Mouse (Mus musculus): ENCODE measurements at regions not wholly inside any gene's neighbourhood (a gene's known extent, or its start where the extent isn't known, plus 50 kb on each side); places are given as distances from the start of the nearest gene placed in this dataset.
A peak's percentile ranks its signal among the peaks of the same experiment; 100 is the strongest.

DNA sequence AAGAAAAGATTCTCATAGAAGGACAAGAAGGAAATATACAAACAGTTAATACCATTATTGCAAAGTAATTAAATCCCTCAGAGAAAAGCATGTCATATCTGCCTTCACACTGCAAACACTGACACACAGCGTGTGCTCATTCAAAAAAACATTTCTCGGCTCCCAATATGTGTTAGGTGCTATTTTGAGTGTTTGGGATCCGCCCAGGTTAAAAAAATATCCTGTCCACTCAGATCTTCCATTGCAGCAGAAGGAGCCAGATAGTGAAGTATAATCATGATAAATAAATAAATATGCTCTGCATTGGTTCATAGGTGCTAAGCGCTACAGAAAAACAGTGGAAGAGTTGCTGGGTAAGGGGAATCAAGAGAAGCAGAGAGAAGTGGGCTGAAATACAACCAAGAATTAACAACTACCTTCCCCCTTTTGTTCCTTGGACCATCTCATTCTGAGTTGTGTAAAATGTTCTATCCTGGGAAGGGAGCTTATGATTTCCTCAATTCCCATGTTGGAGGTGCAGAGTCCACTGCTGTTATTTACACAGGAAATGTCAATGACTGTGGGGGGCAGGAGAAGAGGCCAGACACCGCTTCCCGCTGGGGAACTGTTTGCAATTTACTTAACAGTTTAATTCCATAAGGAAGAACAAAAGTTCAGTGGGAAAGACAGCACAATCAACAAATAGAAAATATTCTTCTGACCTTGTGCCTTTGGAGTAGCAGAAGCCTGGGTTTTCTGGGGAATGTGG is 139.9 kb downstream of the Tle1 start:
- peak; percentile 13 for DNase-seq

GRCm38 (mm10) chr4:72049638-72050454 is 150.9 kb downstream of the Tle1 start:
- DNase-seq: no peak

- DNase-seq: no peak
Measured at GRCm38 (mm10) chr4:72022152-72022551, 178.6 kb downstream of the Tle1 start.

- peak; percentile 19 for DNase-seq
Measured at GRCm38 (mm10) chr4:72014221-72014850, 186.4 kb downstream of the Tle1 start.

DNA sequence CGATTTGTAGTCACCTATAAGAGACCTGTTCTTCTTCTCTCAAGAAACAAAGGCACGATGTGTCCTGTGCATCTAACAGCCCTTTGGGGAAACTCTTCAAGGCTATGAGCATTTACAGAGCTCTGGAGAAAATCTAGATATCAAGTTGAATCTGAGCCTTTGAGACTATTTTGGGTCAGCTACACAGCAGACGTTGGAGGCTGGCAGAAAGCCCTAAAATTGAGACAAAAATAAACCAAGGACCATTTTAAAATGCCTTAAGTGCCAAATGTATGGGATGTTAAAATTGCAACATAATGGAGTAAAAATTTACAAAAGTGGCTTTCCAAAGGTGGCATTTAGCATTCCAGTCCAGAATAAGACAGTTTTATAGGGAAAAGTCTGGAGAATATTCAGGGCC is 187.1 kb downstream of the Tle1 start:
- DNase-seq: peak; percentile 8

DNA sequence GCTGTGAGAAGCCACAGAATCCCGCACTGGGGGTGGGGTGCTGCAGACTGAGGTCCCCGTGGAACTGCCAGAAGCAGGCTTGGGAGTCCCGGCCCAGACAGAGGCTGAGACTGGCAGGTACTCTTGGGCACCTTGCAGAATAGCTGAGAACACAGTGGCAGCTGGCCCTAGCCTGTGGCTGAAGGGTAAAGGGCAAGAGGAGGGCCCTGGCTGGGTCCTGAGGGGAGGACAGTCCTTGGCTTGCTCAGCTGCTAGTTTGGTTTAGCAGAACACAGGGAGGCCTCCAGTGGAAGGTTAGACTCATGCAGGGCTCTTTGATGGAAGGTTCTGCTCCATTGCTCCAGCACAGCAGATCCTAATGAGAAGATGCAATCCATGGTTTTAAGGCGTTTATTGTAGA is 190.4 kb downstream of the Tle1 start:
- peak; percentile 6 for DNase-seq

DNA sequence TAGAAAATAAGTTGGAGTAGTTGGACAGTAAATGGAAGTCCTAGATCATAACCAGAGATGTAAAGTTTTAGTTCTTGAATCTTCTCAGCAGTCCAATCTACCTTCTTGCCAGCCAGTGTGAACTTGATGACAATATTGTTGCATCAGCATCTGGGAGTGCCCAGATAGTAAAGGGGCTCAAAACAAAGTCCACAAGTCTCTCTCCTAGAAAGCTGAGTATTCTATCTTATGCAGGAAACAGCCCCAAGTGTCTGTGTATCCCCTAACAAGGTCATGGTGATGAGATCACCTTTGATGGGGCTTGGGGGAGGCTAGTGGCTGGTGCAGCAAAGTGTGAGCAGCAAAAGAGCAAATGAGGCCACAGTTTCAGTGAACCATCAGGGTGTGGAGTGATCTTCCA is 194.8 kb downstream of the Tle1 start:
- no peak for DNase-seq

DNA sequence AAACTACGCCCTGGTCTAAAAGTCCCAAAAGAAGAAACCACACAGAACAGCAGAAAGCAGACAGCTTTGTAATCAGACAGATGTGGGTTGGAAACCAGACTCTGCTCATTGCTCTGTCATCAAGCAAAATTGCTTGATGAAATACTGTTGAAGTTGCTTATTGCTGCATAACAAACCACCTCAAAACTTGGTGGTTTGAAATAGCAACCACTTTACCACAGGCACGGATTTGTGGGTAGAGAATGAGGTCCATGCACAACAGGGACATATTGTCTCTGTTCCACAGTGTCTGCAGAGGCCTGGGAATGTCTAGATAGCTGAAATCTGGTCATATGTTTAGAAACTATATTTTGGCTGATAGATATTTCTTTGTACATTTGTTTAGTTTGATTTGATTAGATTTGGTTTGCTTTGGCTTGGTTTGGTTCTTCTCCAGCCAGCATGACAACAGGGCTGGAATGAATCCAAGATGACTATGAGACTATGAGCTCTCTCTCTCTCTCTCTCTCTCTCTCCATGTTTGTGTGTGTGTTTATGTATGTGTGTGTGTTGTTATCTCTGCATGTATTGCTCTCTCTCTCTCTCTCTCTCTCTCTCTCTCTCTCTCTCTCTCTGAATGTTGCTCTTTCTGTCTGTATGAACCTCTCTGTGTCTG is 199.4 kb downstream of the Tle1 start:
- DNase-seq: no peak

DNA sequence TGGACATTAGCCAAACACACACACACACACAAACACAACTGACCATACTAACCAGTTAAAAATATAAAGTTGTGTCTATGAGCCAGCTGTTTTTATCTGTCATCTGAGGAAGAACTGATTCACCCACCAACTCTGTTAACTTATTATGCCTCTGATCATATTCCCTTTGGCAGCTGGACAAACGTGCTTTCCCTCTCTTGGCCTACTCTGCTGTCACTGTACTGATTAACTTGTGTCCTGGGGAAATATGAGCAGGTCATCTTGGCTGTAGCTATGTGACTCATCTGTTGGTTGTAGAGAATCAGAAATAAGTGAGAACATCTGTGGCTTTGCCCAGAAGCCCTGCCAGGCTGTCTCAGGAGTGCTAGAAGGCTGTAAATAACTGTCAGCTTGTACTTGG is 210.9 kb upstream of the Gm11232 start:
- peak; percentile 12 for DNase-seq

DNA sequence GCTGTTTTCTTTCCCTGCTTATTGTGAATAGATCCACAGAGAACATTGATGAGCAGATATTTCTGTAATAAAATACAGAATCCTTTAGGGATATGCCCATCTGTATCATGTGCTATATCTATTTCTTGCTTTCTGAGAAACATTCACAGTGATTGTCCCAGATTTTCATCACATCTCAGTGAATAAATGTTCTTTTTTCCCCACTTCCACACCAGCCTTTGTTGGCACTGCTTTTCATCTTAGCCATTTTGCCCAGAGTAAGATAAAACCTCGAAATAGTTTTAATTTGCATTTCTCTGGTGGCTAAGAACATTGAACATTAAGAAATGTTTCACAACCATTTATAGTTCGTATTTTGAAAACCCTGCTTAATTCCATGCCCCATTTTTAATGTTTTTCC is 195.7 kb upstream of the Gm11232 start:
- no peak for DNase-seq

DNA sequence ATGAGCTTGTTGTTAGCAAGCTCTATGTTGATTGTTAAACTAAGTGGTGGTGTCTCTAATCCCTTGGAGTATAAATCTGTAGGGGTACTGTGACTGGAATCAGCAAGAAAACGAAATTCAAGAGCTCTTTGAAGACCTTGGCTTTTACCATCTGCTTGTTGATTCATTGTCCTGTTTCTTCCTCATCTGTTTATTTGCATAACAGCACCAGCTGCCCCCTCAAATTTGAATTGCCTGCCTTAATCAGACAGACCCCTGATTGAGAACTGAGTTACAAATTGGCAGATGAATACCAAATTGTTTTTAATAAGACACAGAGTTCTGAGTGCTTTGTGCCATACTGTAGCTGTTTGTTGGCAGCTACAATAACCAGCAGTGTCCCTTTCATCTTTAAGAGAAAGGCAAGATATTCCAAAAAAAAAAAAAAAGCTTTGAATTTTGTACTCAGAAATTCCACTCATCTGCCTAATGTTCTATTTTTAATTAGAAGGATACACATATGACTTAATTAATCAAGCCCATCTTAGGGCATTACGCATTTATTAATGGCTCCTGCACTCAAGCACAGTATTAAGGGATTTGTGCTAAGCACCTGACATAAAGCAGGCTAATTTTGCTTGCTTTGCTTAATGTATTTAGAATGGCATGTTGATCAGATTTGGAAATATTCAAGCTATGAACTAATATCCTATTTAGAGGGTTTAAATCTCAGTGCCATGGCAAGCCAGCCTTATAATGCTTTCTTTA is 175.6 kb upstream of the Gm11232 start:
- DNase-seq: no peak

DNA sequence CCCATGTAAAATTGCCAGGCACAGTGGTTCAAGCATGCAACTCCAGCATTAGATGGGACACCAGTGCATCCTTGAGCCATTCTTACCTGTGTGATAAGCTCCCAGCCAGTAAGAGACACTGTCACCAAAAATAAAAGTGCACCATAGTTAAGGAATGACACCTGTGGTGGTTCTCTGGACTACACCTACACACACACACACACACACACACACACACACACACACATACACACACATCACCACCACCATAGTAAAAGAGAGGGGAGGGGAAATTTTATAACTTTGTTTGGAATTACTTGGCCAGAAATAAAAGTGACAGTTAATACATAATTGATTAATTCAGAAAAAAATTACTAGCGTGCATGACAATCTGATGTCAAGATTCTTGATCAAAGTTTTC is 175.1 kb upstream of the Gm11232 start:
- DNase-seq: no peak

DNA sequence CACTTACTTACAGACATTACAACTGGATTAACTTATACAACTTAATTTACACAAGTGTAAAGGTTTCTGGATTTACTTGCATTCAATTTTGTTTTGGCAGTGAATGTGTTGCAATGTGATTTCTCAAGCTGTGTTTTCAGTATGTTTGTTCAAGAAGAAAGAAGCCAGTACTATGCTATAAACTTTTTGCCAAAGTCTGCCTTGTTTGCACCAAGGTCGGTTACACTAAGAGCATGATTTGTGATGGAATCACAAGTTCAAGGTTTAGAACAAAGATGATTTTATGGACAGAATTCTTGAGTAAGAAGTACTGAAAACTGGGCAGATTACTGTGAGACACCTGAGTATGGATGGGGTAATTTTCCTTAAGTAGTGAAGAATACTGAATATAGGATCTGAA is 153.8 kb upstream of the Gm11232 start:
- DNase-seq: no peak

GRCm38 (mm10) chr4:71875651-71876050 is 117.9 kb upstream of the Gm11232 start:
- no peak for DNase-seq

DNA sequence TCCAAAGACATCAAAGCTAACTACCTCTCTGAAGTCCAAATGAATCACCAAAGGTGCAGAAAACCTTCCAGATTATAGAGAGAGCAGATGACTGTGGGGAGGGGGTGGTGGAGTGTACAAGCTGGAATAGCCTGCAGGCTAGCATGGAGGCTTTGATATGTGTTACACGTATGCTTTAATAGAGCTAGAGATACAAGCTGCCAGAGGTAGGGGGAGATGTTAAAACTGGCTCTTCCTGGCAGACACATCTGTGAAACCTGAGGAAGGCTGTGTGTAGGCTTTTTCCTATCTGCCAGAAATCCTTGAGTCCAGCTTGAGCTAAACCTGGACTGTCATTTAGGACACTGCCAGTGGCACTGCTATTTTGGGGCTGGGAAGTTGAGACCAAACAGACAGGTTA is 109.2 kb upstream of the Gm11232 start:
- DNase-seq: no peak

DNA sequence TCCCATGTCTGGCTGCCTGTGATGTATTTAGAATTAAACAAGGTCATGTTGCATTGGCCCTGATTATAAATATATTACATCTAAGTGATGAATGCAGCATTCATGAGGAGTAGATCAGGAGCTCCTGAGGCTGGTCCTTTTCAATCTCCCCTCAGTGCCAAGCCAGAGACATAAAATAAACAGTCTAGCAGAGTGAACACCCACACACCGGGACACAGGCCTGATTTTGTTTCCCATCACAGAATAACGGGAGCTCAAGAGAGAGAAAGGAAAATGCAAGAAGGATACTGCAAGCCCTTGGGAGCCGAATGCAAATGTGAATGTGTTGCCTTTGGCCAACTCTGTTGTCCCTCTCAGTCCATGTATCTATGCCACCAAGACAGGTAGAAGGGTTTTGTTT is 84.1 kb upstream of the Gm11232 start:
- DNase-seq: no peak

GRCm38 (mm10) chr4:71840774-71841146 is 83.0 kb upstream of the Gm11232 start:
- DNase-seq: no peak

- DNase-seq: no peak
Measured at GRCm38 (mm10) chr4:71839803-71840773, 82.3 kb upstream of the Gm11232 start.

GRCm38 (mm10) chr4:71839134-71839802 is 81.5 kb upstream of the Gm11232 start:
- peak; percentile 35 for DNase-seq

- no peak for DNase-seq
Measured at GRCm38 (mm10) chr4:71835737-71836136, 78.0 kb upstream of the Gm11232 start.

DNA sequence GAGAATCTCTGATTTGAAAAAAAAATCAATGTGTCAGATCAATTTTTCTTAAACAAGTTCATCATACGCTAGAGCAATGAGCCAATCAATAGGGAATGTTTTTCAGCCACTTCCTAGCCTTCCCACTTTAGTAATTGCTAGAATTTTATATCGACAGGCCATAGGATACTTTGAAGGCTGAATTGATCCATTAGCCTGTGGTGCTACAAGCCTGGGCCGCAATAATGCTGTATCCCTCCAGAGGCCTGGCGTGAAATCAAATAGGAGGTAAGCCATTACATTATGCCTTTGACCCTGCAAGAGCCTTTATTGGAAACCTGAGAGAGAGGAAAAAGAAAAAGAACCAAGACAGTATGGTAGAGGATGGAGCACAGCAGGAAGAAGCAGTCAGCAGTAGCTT is 53.7 kb upstream of the Gm11232 start:
- DNase-seq: no peak

Data from kidney, postnatal 10 days (tissue).